Mouse (Mus musculus) liver, embryonic 13.5 days (tissue): ENCODE results near the gene Mrpl2. TPM values are rescaled to one million over a fixed set of nuclear protein-coding genes. Genes with fewer than 3 reads are reported as not detected.

Source experiments
- ATAC-seq: fragments of 200-750 bp; cut with Nextera tagmentation; 2 replicates; pipeline ENCODE4 v1.8.0; 2017; ENCODE audit warnings: low read depth, mild to moderate bottlenecking, moderate number of reproducible peaks, moderate library complexity
- DNase-seq: peaks from one replicate; pipeline ENCODE4 v3.0.0; 2022
- H3K27ac ChIP-seq: fragments of 300-500 bp; sonication (generic); 2 replicates; pipeline ENCODE4 v1.5.1; 2015; ENCODE audit warnings: moderate library complexity, mild to moderate bottlenecking, inconsistent platforms
- H3K27me3 ChIP-seq: fragments of 300-500 bp; sonication (generic); 2 replicates; pipeline ENCODE4 v1.6.1; 2015; ENCODE audit warnings: mild to moderate bottlenecking, inconsistent platforms
- H3K36me3 ChIP-seq: fragments of 300-500 bp; sonication (generic); 2 replicates; pipeline ENCODE4 v1.6.1; 2015; ENCODE audit warnings: mild to moderate bottlenecking, inconsistent platforms
- H3K4me1 ChIP-seq: fragments of 300-500 bp; sonication (generic); replicated peaks from 2 replicates; pipeline ENCODE4 v1.6.1; 2015; ENCODE audit warnings: inconsistent platforms
- H3K4me2 ChIP-seq: fragments of 300-500 bp; sonication (generic); 2 replicates; pipeline ENCODE4 v1.6.1; 2015; ENCODE audit warnings: inconsistent platforms, mild to moderate bottlenecking, moderate library complexity
- H3K4me3 ChIP-seq: fragments of 300-500 bp; sonication (generic); replicated peaks from 2 replicates; pipeline ENCODE4 v1.5.1; 2015; ENCODE audit warnings: mild to moderate bottlenecking, inconsistent platforms
- H3K9ac ChIP-seq: fragments of 300-500 bp; sonication (generic); 2 replicates; pipeline ENCODE4 v1.6.1; 2015; ENCODE audit warnings: mild to moderate bottlenecking, inconsistent platforms
- H3K9me3 ChIP-seq: fragments of 300-500 bp; sonication (generic); replicated peaks from 2 replicates; pipeline ENCODE4 v1.6.1; 2016; ENCODE audit warnings: inconsistent platforms
- WGBS: fragments of 180-500 bp; shearing (Covaris S2); methylation state at CpG from one replicate; pipeline ENCODE4 v1.1.7; 2015; ENCODE audit not compliant: insufficient replicate concordance; 5-methylcytosine and 5-hydroxymethylcytosine counted together
- polyA plus RNA-seq: library from polyadenylated mRNA; unstranded; fragments of >200 nt; fragmentation: Nextera tagmentation; extraction: Ambion mirVana; gene quantifications from 2 replicates; pipeline ENCODE4 v1.2.1, GENCODE M21; 2015

The Mrpl2 gene
- polyA plus RNA-seq, 1 experiment from 2014 or later, result 97.5 TPM

DNA sequence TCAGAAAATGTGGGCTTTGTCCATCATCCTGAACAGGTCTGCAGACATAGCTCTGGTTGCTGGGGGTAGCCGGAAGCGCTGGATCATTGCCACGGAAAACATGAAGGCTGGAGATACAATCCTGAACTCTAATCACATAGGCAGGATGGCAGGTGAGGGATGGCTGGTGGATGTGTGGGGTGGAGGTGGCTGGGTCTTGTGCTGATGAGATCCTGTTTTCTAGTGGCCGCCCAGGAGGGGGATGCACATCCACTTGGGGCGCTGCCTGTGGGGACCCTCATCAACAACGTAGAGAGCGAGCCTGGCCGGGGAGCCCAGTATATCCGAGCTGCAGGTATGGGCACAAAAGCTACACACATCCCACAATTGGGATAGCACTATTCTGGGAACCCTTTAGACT is 2.4 kb downstream of the Mrpl2 start:
- no peak overlapping the region for H3K4me2 ChIP-seq
- ATAC-seq (no peak), DNase-seq (no peak)
- WGBS, result 87% methylated on average over 9 of the region's 9 CpGs
- no peaks in the 10 kb centered on the region for H3K27me3 ChIP-seq
- peaks cover 65% of the 10 kb centered on the region for H3K4me1 ChIP-seq
- H3K4me3 ChIP-seq, result no peak overlapping the region
- peaks cover 28% of the 10 kb centered on the region for H3K36me3 ChIP-seq
- H3K9ac ChIP-seq, result no peak overlapping the region
- no peak overlapping the region for H3K27ac ChIP-seq
- H3K9me3 ChIP-seq, result no peaks in the 10 kb centered on the region

DNA sequence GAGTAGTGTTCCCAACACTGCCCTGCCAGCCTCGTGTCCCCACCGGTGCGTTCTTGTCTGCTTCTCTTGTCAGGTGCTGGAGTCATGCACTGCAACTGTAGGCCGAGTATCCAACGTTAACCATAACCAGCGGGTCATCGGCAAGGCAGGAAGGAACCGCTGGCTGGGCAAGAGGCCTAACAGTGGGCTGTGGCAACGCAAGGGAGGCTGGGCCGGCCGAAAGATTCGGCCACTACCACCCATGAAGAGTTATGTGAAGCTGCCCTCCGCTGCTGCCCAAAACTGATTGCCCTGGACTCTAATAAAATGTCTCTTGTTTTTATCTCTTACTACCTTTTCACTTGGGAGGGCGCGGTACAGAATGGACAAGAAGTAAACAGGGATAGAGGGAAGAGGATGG is 3.8 kb downstream of the Mrpl2 start:
- Histone ChIP-seq H3K27ac (peak overlapping the region; percentile 83), H3K36me3 (peaks cover 42% of the 10 kb centered on the region), H3K27me3 (no peaks in the 10 kb centered on the region), H3K4me2 (peak overlapping the region; percentile 98), H3K4me1 (peaks cover 56% of the 10 kb centered on the region), H3K9ac (peak overlapping the region; percentile 83), H3K9me3 (no peaks in the 10 kb centered on the region), H3K4me3 (peak overlapping the region; percentile 73)
- WGBS, result 22% methylated on average over 15 of the region's 15 CpGs
- no peak for DNase-seq
- no peak for ATAC-seq

GRCm38 (mm10) chr17:46650232-46651031 is 4.4 kb downstream of the Mrpl2 start, which contains the start of gene Cul7:
TSS of gene Cul7 (plus strand) at chr17:46650337.
- DNase-seq (peak; percentile 90), ATAC-seq (peak; percentile 86)
- H3K27me3 ChIP-seq, result no peaks in the 10 kb centered on the region
- peak within 1 kb of the TSS; percentile 83 for H3K27ac ChIP-seq
- peak within 1 kb of the TSS; percentile 73 for H3K4me3 ChIP-seq
- peaks cover 46% of the 10 kb centered on the region for H3K36me3 ChIP-seq
- H3K4me1 ChIP-seq, result peaks cover 50% of the 10 kb centered on the region
- peak within 1 kb of the TSS; percentile 98 for H3K4me2 ChIP-seq
- under 1% methylated on average over 57 of the region's 58 CpGs for WGBS
- H3K9ac ChIP-seq, result peak within 1 kb of the TSS; percentile 83
- H3K9me3 ChIP-seq, result no peaks in the 10 kb centered on the region

DNA sequence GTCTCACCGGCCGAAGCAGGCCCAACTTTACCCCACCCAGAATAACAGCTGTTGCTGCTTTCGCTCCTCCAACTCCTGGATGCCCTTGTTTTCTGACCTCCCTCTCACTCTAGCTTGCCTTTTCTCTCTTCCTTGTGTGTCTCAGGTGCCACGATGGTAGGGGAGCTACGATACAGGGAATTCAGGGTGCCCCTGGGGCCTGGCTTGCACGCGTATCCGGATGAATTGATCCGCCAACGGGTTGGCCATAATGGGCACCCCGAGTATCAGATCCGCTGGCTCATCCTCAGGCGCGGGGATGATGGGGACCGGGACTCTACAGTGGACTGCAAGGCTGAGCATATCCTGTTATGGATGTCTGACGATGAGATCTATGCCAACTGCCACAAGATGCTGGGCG is 5.3 kb downstream of the Mrpl2 start:
- Histone ChIP-seq H3K9ac (peak overlapping the region; percentile 83), H3K4me1 (peaks cover 56% of the 10 kb centered on the region), H3K4me3 (peak overlapping the region; percentile 73), H3K4me2 (peak overlapping the region; percentile 98), H3K9me3 (no peaks in the 10 kb centered on the region), H3K36me3 (peaks cover 50% of the 10 kb centered on the region), H3K27me3 (no peaks in the 10 kb centered on the region), H3K27ac (peak overlapping the region; percentile 83; the same call in 1 of the 2 replicates)
- ATAC-seq (no peak), DNase-seq (no peak)
- 70% methylated on average over 17 of the region's 17 CpGs for WGBS

GRCm38 (mm10) chr17:46651755-46652547 is 5.9 kb downstream of the Mrpl2 start:
- Histone ChIP-seq H3K36me3 (peaks cover 54% of the 10 kb centered on the region), H3K9ac (peak overlapping the region; percentile 83), H3K9me3 (no peaks in the 10 kb centered on the region), H3K27me3 (no peaks in the 10 kb centered on the region), H3K4me1 (peaks cover 56% of the 10 kb centered on the region), H3K4me3 (peak overlapping the region; percentile 73), H3K27ac (no peak overlapping the region), H3K4me2 (peak overlapping the region; percentile 98)
- DNase-seq, result no peak
- no peak for ATAC-seq
- 74% methylated on average over 20 of the region's 20 CpGs for WGBS

GRCm38 (mm10) chr17:46656054-46656453 is 10.0 kb downstream of the Mrpl2 start:
- DNase-seq, result no peak
- WGBS, result 68% methylated on average over 6 of the region's 6 CpGs
- H3K9ac ChIP-seq, result no peak overlapping the region
- H3K4me3 ChIP-seq, result no peak overlapping the region
- H3K4me2 ChIP-seq, result no peak overlapping the region
- H3K36me3 ChIP-seq, result peaks cover 76% of the 10 kb centered on the region
- no peak for ATAC-seq
- no peaks in the 10 kb centered on the region for H3K9me3 ChIP-seq
- peaks cover 34% of the 10 kb centered on the region for H3K4me1 ChIP-seq
- H3K27ac ChIP-seq, result no peak overlapping the region
- no peaks in the 10 kb centered on the region for H3K27me3 ChIP-seq

DNA sequence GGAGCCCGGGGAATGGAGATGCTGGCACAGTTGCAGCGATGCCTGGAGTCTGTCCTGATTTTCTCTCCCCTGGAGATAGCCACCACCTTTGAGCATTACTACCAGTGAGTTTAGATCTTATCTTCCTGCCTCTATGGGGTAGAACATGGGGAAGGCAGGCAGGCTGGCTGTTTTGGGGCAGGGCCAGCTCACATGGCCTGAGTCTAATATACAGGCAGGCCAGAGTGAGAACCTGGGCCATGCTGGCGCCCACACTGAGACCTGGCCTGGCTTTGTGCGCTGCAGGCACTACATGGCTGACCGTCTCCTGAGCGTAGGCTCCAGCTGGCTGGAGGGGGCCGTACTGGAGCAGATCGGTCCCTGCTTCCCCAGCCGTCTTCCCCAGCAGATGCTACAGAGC is 15.3 kb downstream of the Mrpl2 start:
- peaks cover 91% of the 10 kb centered on the region for H3K36me3 ChIP-seq
- DNase-seq (no peak), ATAC-seq (no peak)
- no peak overlapping the region for H3K27ac ChIP-seq
- H3K27me3 ChIP-seq, result no peaks in the 10 kb centered on the region
- no peaks in the 10 kb centered on the region for H3K9me3 ChIP-seq
- 86% methylated on average over 9 of the region's 9 CpGs for WGBS
- H3K4me2 ChIP-seq, result no peak overlapping the region
- H3K4me3 ChIP-seq, result no peak overlapping the region
- H3K4me1 ChIP-seq, result peaks cover 7% of the 10 kb centered on the region; the same call in 1 of the 2 replicates
- no peak overlapping the region for H3K9ac ChIP-seq

- Histone ChIP-seq H3K4me3 (no peak overlapping the region), H3K27ac (no peak overlapping the region), H3K4me1 (peaks cover 2% of the 10 kb centered on the region; the same call in 1 of the 2 replicates), H3K9me3 (no peaks in the 10 kb centered on the region), H3K9ac (no peak overlapping the region), H3K4me2 (no peak overlapping the region), H3K36me3 (peaks cover 93% of the 10 kb centered on the region), H3K27me3 (no peaks in the 10 kb centered on the region)
- ATAC-seq (no peak), DNase-seq (no peak)
- 91% methylated on average over 12 of the region's 12 CpGs for WGBS
These were observed 16.0 kb downstream of the Mrpl2 start for GRCm38 (mm10) chr17:46661981-46662380.

DNA sequence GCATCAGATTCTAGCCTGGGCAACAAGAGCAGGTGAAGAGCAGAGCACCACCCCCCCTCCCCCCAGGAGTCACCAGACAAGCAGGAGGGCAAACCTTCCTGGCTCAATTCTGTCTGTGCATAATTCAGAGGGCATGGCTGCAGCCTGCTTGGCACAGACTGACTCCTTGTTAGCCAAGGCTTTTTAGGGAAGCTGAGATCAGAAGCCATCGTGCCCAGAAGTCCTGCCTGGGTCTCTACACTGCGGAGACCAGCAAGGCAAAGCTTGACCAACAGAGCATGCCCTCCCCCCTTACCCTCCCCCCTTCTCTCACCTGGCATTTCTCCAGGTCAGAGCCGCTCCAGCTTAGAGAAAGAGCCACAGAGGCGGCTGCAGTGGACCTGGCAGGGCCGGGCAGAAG is 16.7 kb downstream of the Mrpl2 start:
- no peak overlapping the region for H3K4me2 ChIP-seq
- H3K9ac ChIP-seq, result no peak overlapping the region
- DNase-seq (no peak), ATAC-seq (no peak)
- peaks cover 91% of the 10 kb centered on the region for H3K36me3 ChIP-seq
- no peak overlapping the region for H3K27ac ChIP-seq
- no peaks in the 10 kb centered on the region for H3K4me1 ChIP-seq
- H3K4me3 ChIP-seq, result no peak overlapping the region
- 76% methylated on average over 5 of the region's 5 CpGs for WGBS
- no peaks in the 10 kb centered on the region for H3K9me3 ChIP-seq
- no peaks in the 10 kb centered on the region for H3K27me3 ChIP-seq

DNA sequence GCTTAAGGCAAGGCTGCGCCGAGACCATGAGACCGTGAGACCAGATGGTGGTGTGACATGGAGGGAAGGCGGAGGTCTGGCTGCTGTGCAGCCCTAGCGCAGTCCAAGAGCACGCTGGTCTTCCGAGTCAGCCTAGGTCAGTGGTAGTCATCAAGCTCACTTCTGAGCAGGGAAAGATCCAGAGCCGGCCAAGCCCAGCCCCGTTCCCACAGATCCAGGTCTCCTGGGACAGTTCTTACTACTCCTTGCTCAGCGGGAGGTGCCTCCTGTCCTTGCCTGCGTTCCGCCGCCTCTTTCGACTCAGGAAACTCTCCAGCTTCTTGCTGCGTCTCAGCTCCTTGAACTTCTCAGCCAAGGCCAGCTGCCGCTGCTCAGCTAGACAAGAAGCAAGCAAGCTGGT is 21.7 kb downstream of the Mrpl2 start:
- no peak overlapping the region for H3K9ac ChIP-seq
- H3K4me1 ChIP-seq, result peaks cover 7% of the 10 kb centered on the region
- H3K27ac ChIP-seq, result no peak overlapping the region
- WGBS, result 87% methylated on average over 16 of the region's 16 CpGs
- ATAC-seq (no peak), DNase-seq (no peak)
- peaks cover 71% of the 10 kb centered on the region for H3K36me3 ChIP-seq
- no peaks in the 10 kb centered on the region for H3K27me3 ChIP-seq
- H3K9me3 ChIP-seq, result no peaks in the 10 kb centered on the region
- no peak overlapping the region for H3K4me3 ChIP-seq
- H3K4me2 ChIP-seq, result no peak overlapping the region

DNA sequence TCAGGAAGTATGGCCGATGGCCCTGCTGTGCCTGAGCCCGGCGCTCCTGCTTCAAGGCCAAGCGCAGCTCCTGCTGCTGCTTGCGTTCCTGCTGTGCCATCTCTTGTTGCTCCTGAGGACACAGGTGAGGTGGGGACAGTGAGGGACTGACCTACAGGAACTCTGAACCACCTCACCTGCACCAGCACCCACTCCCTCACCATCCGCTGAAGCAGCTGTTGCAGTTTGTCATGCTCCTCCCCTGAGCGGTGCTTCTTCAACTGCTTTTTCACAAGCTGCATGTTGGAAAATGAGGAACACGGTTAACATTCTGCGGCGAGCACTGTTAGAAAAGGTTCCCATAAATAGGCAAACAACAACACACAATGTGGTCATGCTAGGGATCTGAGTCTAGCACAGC is 23.9 kb downstream of the Mrpl2 start:
- no peak for DNase-seq
- Histone ChIP-seq H3K27me3 (no peaks in the 10 kb centered on the region), H3K4me3 (no peak overlapping the region), H3K4me1 (peaks cover 25% of the 10 kb centered on the region), H3K9ac (no peak overlapping the region), H3K9me3 (no peaks in the 10 kb centered on the region), H3K27ac (no peak overlapping the region; the same call in 1 of the 2 replicates), H3K4me2 (no peak overlapping the region), H3K36me3 (peaks cover 55% of the 10 kb centered on the region)
- no peak for ATAC-seq
- WGBS, result 93% methylated on average over 10 of the region's 10 CpGs
